Mouse (Mus musculus): ENCODE data around the gene Ip6k3.

Gene Ip6k3

GRCm38 (mm10) chr17:27183667-27184292 lies 16.2 kb upstream of the Ip6k3 start:
- no peak for DNase-seq (ENCODE audit: low read depth in 1 of 2, low spot score in 2 of 2)

- no peak for DNase-seq (ENCODE audit: low read depth in 1 of 2, low spot score in 2 of 2)
Observed at GRCm38 (mm10) chr17:27182401-27182800, 14.8 kb upstream of the Ip6k3 start.

GRCm38 (mm10) chr17:27181666-27182065 lies 14.1 kb upstream of the Ip6k3 start:
- DNase-seq (ENCODE audit: low read depth in 1 of 2, low spot score in 2 of 2) = no peak

GRCm38 (mm10) chr17:27179681-27180280 lies 12.2 kb upstream of the Ip6k3 start:
- DNase-seq (ENCODE audit: low read depth in 1 of 2, low spot score in 2 of 2) = no peak

- DNase-seq (ENCODE audit: low read depth in 1 of 2, low spot score in 2 of 2) = no peak
Observed at GRCm38 (mm10) chr17:27178427-27179177, 11.0 kb upstream of the Ip6k3 start.

- DNase-seq (ENCODE audit: low read depth in 1 of 2, low spot score in 2 of 2) = no peak
Observed at GRCm38 (mm10) chr17:27178019-27178418, 10.4 kb upstream of the Ip6k3 start.

- DNase-seq (ENCODE audit: low read depth in 1 of 2, low spot score in 2 of 2) = no peak
Observed at GRCm38 (mm10) chr17:27176754-27177153, 9.2 kb upstream of the Ip6k3 start.

- DNase-seq (ENCODE audit: low read depth in 1 of 2, low spot score in 2 of 2) = no peak
Observed at GRCm38 (mm10) chr17:27176287-27176686, 8.7 kb upstream of the Ip6k3 start.

GRCm38 (mm10) chr17:27175196-27175874 lies 7.7 kb upstream of the Ip6k3 start:
- DNase-seq (ENCODE audit: low read depth in 1 of 2, low spot score in 2 of 2) = no peak

GRCm38 (mm10) chr17:27173715-27174114 lies 6.1 kb upstream of the Ip6k3 start:
- DNase-seq (ENCODE audit: low read depth in 1 of 2, low spot score in 2 of 2) = peak; percentile 37 to 65

- no peak for DNase-seq (ENCODE audit: low read depth in 1 of 2, low spot score in 2 of 2)
Observed at GRCm38 (mm10) chr17:27172459-27172858, 4.9 kb upstream of the Ip6k3 start.

GRCm38 (mm10) chr17:27171121-27171520 lies 3.5 kb upstream of the Ip6k3 start:
- DNase-seq (ENCODE audit: low read depth in 1 of 2, low spot score in 2 of 2) = no peak

- DNase-seq (ENCODE audit: low read depth in 1 of 2, low spot score in 2 of 2) = no peak
Observed at GRCm38 (mm10) chr17:27169952-27170695, 2.5 kb upstream of the Ip6k3 start.

- no peak for DNase-seq (ENCODE audit: low read depth in 1 of 2, low spot score in 2 of 2)
Observed at GRCm38 (mm10) chr17:27168569-27168968, 974 bp upstream of the Ip6k3 start.

- no peak for DNase-seq (ENCODE audit: low read depth in 1 of 2, low spot score in 2 of 2)
Observed at GRCm38 (mm10) chr17:27166901-27167300, 694 bp downstream of the Ip6k3 start.

GRCm38 (mm10) chr17:27165054-27165773 lies 2.4 kb downstream of the Ip6k3 start:
- DNase-seq (ENCODE audit: low read depth in 1 of 2, low spot score in 2 of 2) = no peak

GRCm38 (mm10) chr17:27160905-27161304 lies 6.7 kb downstream of the Ip6k3 start:
- no peak for DNase-seq (ENCODE audit: low read depth in 1 of 2, low spot score in 2 of 2)

GRCm38 (mm10) chr17:27159169-27159568 lies 8.4 kb downstream of the Ip6k3 start:
- DNase-seq (ENCODE audit: low read depth in 1 of 2, low spot score in 2 of 2) = no peak

GRCm38 (mm10) chr17:27158439-27158838 lies 9.2 kb downstream of the Ip6k3 start:
- DNase-seq (ENCODE audit: low read depth in 1 of 2, low spot score in 2 of 2) = no peak

- no peak for DNase-seq (ENCODE audit: low read depth in 1 of 2, low spot score in 2 of 2)
Observed at GRCm38 (mm10) chr17:27155752-27156151, 11.8 kb downstream of the Ip6k3 start.

Measured in monocyte, adult 2 months (primary cell).